Mouse (Mus musculus) heart, embryonic 14.5 days (tissue): Measurements from ENCODE around the gene Trem1. TPM values are rescaled to one million over a fixed set of nuclear protein-coding genes. Genes with fewer than 3 reads are reported as not detected.
A peak's percentile ranks its signal among the peaks of the same experiment; 100 is the strongest.

Experiments used
- ATAC-seq: fragments of 200-750 bp; cut with Nextera tagmentation; 2 replicates; pipeline ENCODE4 v1.8.0; 2017; ENCODE audit warnings: low read depth, moderate TSS enrichment; ENCODE audit not compliant: insufficient number of reproducible peaks, insufficient read depth, low FRiP score
- H3K27ac ChIP-seq, 2 experiments: fragments of 200-500 bp in 1 of 2; fragments of 300-500 bp in 1 of 2; sonication (generic) in 1 of 2; replicated peaks in 1 of 2; 2 replicates each; pipeline ENCODE4 v1.5.1; 2012 to 2014; ENCODE audit warnings: low read depth in 2 of 2, low read length in 2 of 2, control low read depth in 1 of 2, mild to moderate bottlenecking in 1 of 2, mixed read lengths in 1 of 2; ENCODE audit not compliant: control insufficient read depth in 1 of 2, insufficient read depth in 1 of 2
- H3K27me3 ChIP-seq: fragments of 300-500 bp; sonication (generic); 2 replicates; pipeline ENCODE4 v1.6.1; 2014; ENCODE audit warnings: mild to moderate bottlenecking, low read length, control low read depth; ENCODE audit not compliant: control insufficient read depth, insufficient read depth
- H3K36me3 ChIP-seq: fragments of 300-500 bp; sonication (generic); 2 replicates; pipeline ENCODE4 v1.6.1; 2014; ENCODE audit warnings: mild to moderate bottlenecking, control low read depth, low read length, mixed read lengths; ENCODE audit not compliant: control insufficient read depth, insufficient read depth
- H3K4me1 ChIP-seq, 2 experiments: fragments of 200-500 bp in 1 of 2; fragments of 300-500 bp in 1 of 2; sonication (generic) in 1 of 2; 2 replicates each; pipeline ENCODE4 v1.6.1; 2012 to 2014; ENCODE audit warnings: low read length in 2 of 2, control low read depth in 1 of 2, mixed read lengths in 1 of 2; ENCODE audit not compliant: control insufficient read depth in 2 of 2, insufficient read depth in 2 of 2
- H3K4me2 ChIP-seq: fragments of 300-500 bp; sonication (generic); 2 replicates; pipeline ENCODE4 v1.6.1; 2014; ENCODE audit warnings: mild to moderate bottlenecking, low read length
- H3K4me3 ChIP-seq, 2 experiments: fragments of 200-500 bp in 1 of 2; fragments of 300-500 bp in 1 of 2; sonication (generic) in 1 of 2; 2 replicates each; pipeline ENCODE4 v1.5.1; 2012 to 2014; ENCODE audit warnings: low read length in 2 of 2, mild to moderate bottlenecking in 2 of 2, control low read depth in 1 of 2, low read depth in 1 of 2, moderate library complexity in 1 of 2; ENCODE audit not compliant: control insufficient read depth in 1 of 2, insufficient read depth in 1 of 2
- H3K9ac ChIP-seq: fragments of 300-500 bp; sonication (generic); 2 replicates; pipeline ENCODE4 v1.6.1; 2014; ENCODE audit warnings: mild to moderate bottlenecking, low read length
- H3K9me3 ChIP-seq: fragments of 300-500 bp; sonication (generic); 2 replicates; pipeline ENCODE4 v1.6.1; 2016; ENCODE audit warnings: low read length, control low read depth; ENCODE audit not compliant: control insufficient read depth
- WGBS: fragments of 180-500 bp; shearing (Covaris S2); extraction: QIAGEN DNeasy Blood & Tissue Kit; methylation state at CpG from one replicate; pipeline ENCODE4 v1.1.7; 2014; 5-methylcytosine and 5-hydroxymethylcytosine counted together
- polyA plus RNA-seq: library from polyadenylated mRNA; unstranded; fragments of >200 nt; fragmentation: Nextera tagmentation; extraction: Ambion mirVana; gene quantifications from 2 replicates; pipeline ENCODE4 v1.2.1, GENCODE M21; 2014

The Trem1 gene
- polyA plus RNA-seq, 1 experiment from 2014 or later: 0.11 TPM

DNA sequence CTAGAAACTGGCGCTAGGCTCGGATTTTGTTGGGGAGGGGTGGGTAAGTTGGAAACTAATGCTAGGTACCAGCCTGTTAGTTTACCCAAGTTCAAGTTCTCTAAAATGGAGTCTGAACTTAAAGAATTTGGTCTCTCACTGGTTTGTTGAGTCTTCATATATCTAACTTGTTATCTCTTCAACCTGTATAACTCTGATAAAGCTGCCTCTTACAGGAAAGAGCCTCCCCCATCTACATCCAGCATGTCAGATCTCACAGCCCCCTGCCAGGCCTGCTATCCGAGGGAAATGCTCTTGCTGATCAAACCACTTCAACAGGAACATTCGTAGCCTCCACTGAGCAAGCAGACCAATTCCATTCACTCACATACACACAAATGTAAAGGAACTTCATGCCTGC lies 46.4 kb downstream of the Trem1 start:
- no peaks in the 10 kb centered on the region for H3K36me3 ChIP-seq
- H3K9me3 ChIP-seq: no peaks in the 10 kb centered on the region
- ATAC-seq: no peak
- H3K27ac ChIP-seq: no peak overlapping the region
- H3K4me2 ChIP-seq: no peak overlapping the region
- H3K4me3 ChIP-seq: no peak overlapping the region
- no peaks in the 10 kb centered on the region for H3K27me3 ChIP-seq
- WGBS: 70% methylated on average over 4 of the region's 4 CpGs
- peaks cover 0 to 4% of the 10 kb centered on the region in 2 experiments; a peak in 2 of 4 replicates for H3K4me1 ChIP-seq
- no peak overlapping the region for H3K9ac ChIP-seq

DNA sequence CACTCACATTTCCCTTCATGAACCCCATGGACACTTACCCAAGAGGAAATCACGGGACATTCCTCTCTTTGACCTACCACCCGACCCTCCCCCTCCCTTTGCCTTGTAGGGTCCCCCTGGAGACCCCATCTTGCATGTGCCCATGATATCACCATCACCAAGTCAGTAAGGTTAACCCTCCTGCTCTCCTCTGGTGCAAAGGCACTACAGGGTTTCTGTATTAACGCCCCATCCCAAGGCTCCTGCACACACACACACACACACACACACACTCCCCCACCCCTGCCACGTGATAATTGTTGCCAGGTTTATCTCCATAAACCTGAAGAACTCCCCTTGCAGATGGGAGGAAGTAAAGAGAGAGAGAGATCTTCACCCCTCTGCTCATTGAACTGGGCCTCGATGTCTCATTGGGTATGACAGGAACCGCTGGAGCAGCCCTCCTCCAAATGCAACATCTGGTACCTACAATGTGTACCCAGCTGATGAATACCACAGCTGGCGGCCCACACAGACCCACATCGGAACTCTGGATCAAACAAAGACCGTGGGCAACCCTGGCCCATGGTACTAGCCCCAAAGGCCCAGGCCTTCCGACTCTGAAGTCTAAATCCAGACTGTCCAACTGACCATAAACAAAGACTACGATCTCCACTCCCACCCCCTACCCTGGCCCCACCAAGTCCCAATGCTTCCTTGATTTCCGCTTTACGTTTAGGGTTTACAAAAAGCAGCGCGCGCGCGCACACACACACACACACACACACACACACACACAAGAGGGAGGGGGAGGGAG lies 48.6 kb downstream of the Trem1 start:
- H3K27me3 ChIP-seq: no peaks in the 10 kb centered on the region
- peaks cover 0 to 4% of the 10 kb centered on the region in 2 experiments; a peak in 2 of 4 replicates for H3K4me1 ChIP-seq
- H3K27ac ChIP-seq: no peak overlapping the region
- H3K4me3 ChIP-seq: peak overlapping the region; percentile 24 to 33
- H3K9me3 ChIP-seq: no peaks in the 10 kb centered on the region
- 42% methylated on average over 18 of the region's 18 CpGs for WGBS
- H3K9ac ChIP-seq: peak overlapping the region; percentile 25
- ATAC-seq: no peak
- no peaks in the 10 kb centered on the region for H3K36me3 ChIP-seq
- H3K4me2 ChIP-seq: peak overlapping the region; percentile 56

DNA sequence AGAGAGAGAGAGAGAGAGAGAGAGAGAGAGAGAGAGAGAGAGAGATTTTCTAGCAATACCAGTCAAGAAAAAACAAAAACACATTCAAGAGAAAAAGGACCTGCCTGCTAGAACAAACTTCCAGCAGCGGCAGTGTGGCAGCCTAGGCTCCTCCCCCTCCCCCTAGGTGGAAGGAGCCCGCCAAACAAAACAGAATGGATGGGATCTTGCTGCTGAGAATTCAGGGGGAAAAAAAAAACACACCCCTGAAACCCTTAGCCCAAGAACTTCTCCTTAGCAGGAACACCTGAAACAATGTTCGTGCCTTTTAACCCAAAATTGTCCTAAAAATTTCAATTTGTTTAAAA lies 49.1 kb downstream of the Trem1 start:
- WGBS: 15% methylated on average over 3 of the region's 3 CpGs
- H3K9ac ChIP-seq: peak overlapping the region; percentile 25
- no peak for ATAC-seq

DNA sequence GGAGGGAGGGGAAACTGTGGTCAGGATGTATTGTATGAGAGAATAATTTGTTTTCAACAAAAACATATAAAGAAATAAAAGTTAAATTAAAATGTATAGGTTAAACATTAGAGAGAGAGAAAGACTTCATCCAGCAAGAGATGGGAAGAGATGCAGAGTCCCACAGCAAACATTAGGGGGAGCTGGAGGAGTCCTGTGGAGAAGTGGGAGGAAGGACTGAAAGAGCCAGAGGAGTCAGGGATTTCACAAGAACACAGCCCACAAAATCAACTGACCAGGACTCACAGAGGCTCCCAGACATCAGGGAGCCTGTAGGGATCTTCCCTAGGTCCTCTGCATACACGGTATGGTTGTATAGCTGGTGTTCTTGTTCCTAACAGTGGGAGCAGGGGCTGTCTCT lies 54.2 kb downstream of the Trem1 start:
- H3K9ac ChIP-seq: no peak overlapping the region
- no peaks in the 10 kb centered on the region for H3K9me3 ChIP-seq
- 53% methylated on average over 1 of the region's 1 CpGs for WGBS
- no peaks in the 10 kb centered on the region for H3K36me3 ChIP-seq
- ATAC-seq: no peak
- H3K4me3 ChIP-seq: no peak overlapping the region
- H3K4me2 ChIP-seq: no peak overlapping the region
- no peaks in the 10 kb centered on the region for H3K4me1 ChIP-seq
- no peaks in the 10 kb centered on the region for H3K27me3 ChIP-seq
- H3K27ac ChIP-seq: no peak overlapping the region

More for the DNA sequence above, 49.1 kb downstream of the Trem1 start:
- H3K4me3 ChIP-seq: peak overlapping the region; percentile 24 to 33
- H3K4me1 ChIP-seq: peaks cover 0 to 4% of the 10 kb centered on the region in 2 experiments; a peak in 2 of 4 replicates
- H3K27me3 ChIP-seq: no peaks in the 10 kb centered on the region
- no peaks in the 10 kb centered on the region for H3K9me3 ChIP-seq
- H3K36me3 ChIP-seq: no peaks in the 10 kb centered on the region
- no peak overlapping the region for H3K27ac ChIP-seq
- H3K4me2 ChIP-seq: peak overlapping the region; percentile 56

DNA sequence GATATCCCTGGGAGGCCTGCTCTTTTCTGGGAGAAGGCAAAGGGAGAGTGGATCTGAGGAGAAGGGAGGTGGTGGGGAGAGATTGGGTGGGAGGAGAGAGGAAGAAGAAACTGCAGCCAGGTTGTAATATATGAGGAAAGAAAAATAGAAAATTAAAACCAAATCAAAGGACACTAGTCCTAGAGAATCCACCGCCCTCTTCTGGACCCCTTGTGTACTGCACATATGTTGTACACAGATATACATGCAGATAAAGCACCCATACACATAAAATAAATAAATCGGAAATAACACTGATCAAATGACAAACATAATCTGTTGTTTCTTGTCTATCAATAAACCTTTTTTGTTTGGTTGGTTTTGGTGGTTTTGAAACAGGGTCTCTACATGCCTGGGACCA lies 54.7 kb downstream of the Trem1 start:
- H3K27ac ChIP-seq: no peak overlapping the region
- H3K36me3 ChIP-seq: no peaks in the 10 kb centered on the region
- no peak overlapping the region for H3K4me2 ChIP-seq
- H3K4me1 ChIP-seq: no peaks in the 10 kb centered on the region
- no peak overlapping the region for H3K4me3 ChIP-seq
- WGBS: 46% methylated on average over 2 of the region's 2 CpGs
- ATAC-seq: no peak
- no peaks in the 10 kb centered on the region for H3K9me3 ChIP-seq
- no peak overlapping the region for H3K9ac ChIP-seq
- H3K27me3 ChIP-seq: no peaks in the 10 kb centered on the region

DNA sequence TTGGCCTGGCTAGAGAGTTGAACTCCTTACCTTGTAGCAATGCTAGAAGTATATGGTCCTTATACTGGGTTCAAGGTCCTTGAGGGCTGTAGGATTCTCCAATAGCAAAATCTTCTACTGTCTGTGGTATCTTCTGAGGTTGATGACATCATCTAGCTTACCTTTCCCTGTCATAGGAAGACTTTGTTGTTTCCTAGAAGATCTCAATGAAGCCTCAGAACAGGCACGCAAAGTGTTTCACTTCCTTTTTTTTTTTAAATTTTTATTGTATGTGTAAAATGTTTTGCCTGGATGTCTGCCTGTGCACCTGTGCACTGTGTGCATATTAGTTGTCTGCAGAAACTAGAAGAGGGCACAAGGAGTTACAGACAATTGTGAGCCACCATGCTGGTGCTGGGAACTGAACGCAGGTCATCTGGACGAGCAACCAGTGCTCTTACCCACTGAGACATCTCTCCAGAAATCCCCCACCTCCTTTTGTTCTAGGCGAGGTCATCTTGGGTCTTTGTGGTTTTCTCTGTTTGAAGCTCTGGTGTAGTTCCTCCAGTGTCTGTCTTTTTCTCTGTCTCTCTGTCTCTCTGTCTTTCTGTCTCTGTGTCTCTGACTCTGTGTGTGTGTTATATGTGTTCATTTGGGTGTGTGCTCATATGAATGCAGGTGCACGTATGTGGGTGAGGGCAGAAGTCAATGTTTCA lies 61.1 kb downstream of the Trem1 start:
- H3K9ac ChIP-seq: no peak overlapping the region
- no peaks in the 10 kb centered on the region for H3K4me1 ChIP-seq
- no peak overlapping the region for H3K27ac ChIP-seq
- no peak overlapping the region for H3K4me3 ChIP-seq
- WGBS: 78% methylated on average over 5 of the region's 5 CpGs
- H3K4me2 ChIP-seq: no peak overlapping the region
- no peaks in the 10 kb centered on the region for H3K36me3 ChIP-seq
- no peaks in the 10 kb centered on the region for H3K9me3 ChIP-seq
- no peaks in the 10 kb centered on the region for H3K27me3 ChIP-seq
- ATAC-seq: no peak
